Mouse (Mus musculus) granulocyte monocyte progenitor cell, adult 5-6 weeks (primary cell): ENCODE data around the gene Wipf2. TPM values are rescaled to one million over a fixed set of nuclear protein-coding genes. Genes with fewer than 3 reads are reported as not detected.
"Not testable (repeated sequence)": the region's sequence is repeated elsewhere in the genome, so short reads cannot be mapped to it uniquely, and the experiment has no call there.

Experiments used
- ATAC-seq: replicated peaks from 2 replicates; pipeline ENCODE4 v1.8.0; 2016; ENCODE audit warnings: mild to moderate bottlenecking, moderate TSS enrichment, inconsistent platforms; ENCODE audit not compliant: poor library complexity, severe bottlenecking
- total RNA-seq, 2 experiments: library from RNA; stranded (forward) in 1 of 2; stranded (reverse) in 1 of 2; fragments of 200-712, 200-1000 nt in 1 of 2; fragments of >200 nt in 1 of 2; fragmentation: Nextera tagmentation in 1 of 2; gene quantifications; 2 replicates each; pipeline ENCODE4 v1.2.3; 2014 to 2017

The Wipf2 gene
- total RNA-seq, 2 experiments from 2014 or later: 2.8 to 8.6 TPM

GRCm38 (mm10) chr11:98905033-98905432, 41.6 kb downstream of the Wipf2 start:
- no peak for ATAC-seq

- ATAC-seq: no peak
Measured at GRCm38 (mm10) chr11:98905583-98905982, 42.1 kb downstream of the Wipf2 start.

- ATAC-seq: no peak
Measured at GRCm38 (mm10) chr11:98907063-98907436, 43.6 kb downstream of the Wipf2 start.

GRCm38 (mm10) chr11:98907437-98908173, 44.2 kb downstream of the Wipf2 start, which contains the start of gene Cdc6:
TSS of gene Cdc6 (plus strand) at chr11:98907801.
- ATAC-seq: peak; percentile 96

GRCm38 (mm10) chr11:98909654-98910053, 46.2 kb downstream of the Wipf2 start:
- no peak for ATAC-seq

GRCm38 (mm10) chr11:98910415-98910814, 47.0 kb downstream of the Wipf2 start:
- ATAC-seq: no peak

GRCm38 (mm10) chr11:98911498-98911897, 48.1 kb downstream of the Wipf2 start:
- ATAC-seq: no peak

- no peak for ATAC-seq
Measured at GRCm38 (mm10) chr11:98914196-98914595, 50.8 kb downstream of the Wipf2 start.

- ATAC-seq: not testable (repeated sequence)
Measured at GRCm38 (mm10) chr11:98916376-98916775, 52.9 kb downstream of the Wipf2 start.

- peak; percentile 15 for ATAC-seq
Measured at GRCm38 (mm10) chr11:98917428-98918005, 54.1 kb downstream of the Wipf2 start.

GRCm38 (mm10) chr11:98918231-98918630, 54.8 kb downstream of the Wipf2 start:
- peak; percentile 93 for ATAC-seq

- no peak for ATAC-seq
Measured at GRCm38 (mm10) chr11:98919009-98919408, 55.6 kb downstream of the Wipf2 start.

GRCm38 (mm10) chr11:98921813-98922212, 58.4 kb downstream of the Wipf2 start:
- ATAC-seq: not testable (repeated sequence)

- ATAC-seq: not testable (repeated sequence)
Measured at GRCm38 (mm10) chr11:98922307-98922706, 58.9 kb downstream of the Wipf2 start.

- not testable (repeated sequence) for ATAC-seq
Measured at GRCm38 (mm10) chr11:98922851-98923711, 59.6 kb downstream of the Wipf2 start.

GRCm38 (mm10) chr11:98924633-98925175, 61.3 kb downstream of the Wipf2 start:
- ATAC-seq: no peak

GRCm38 (mm10) chr11:98925265-98925721, 61.9 kb downstream of the Wipf2 start:
- ATAC-seq: no peak

- ATAC-seq: peak; percentile 38; the same call in 1 of the 2 replicates
Measured at GRCm38 (mm10) chr11:98925868-98926311, 62.5 kb downstream of the Wipf2 start.

GRCm38 (mm10) chr11:98926553-98926952, 63.1 kb downstream of the Wipf2 start:
- no peak for ATAC-seq

GRCm38 (mm10) chr11:98927438-98928076, 64.1 kb downstream of the Wipf2 start, which contains the start of gene Rara:
TSS of gene Rara (plus strand) at chr11:98927818.
- ATAC-seq: no peak
